Mouse (Mus musculus) G1E (cell line): ENCODE data around the gene Cd247. TPM values are rescaled to one million over a fixed set of nuclear protein-coding genes. Genes with fewer than 3 reads are reported as not detected.

Source experiments
- ATAC-seq: 2 replicates; pipeline ENCODE4 v1.8.0; 2016; ENCODE audit warnings: mild to moderate bottlenecking; ENCODE audit not compliant: insufficient number of reproducible peaks, poor library complexity, low FRiP score, severe bottlenecking; ENCODE audit errors: extremely low read depth
- DNase-seq: peaks from one replicate; pipeline ENCODE4 v3.0.0; 2012; ENCODE audit warnings: low spot score
- H3K27me3 ChIP-seq: 2 replicates; pipeline ENCODE4 v1.6.1; 2012; ENCODE audit warnings: mild to moderate bottlenecking, low read length, inconsistent platforms; ENCODE audit not compliant: insufficient read depth
- H3K36me3 ChIP-seq: replicated peaks from 2 replicates; pipeline ENCODE3; 2012; ENCODE audit warnings: mild to moderate bottlenecking, inconsistent platforms
- H3K4me1 ChIP-seq: 2 replicates; pipeline ENCODE4 v1.6.1; 2012; ENCODE audit warnings: low read depth, low read length, inconsistent platforms, mixed read lengths; ENCODE audit not compliant: insufficient read depth
- H3K4me3 ChIP-seq: 2 replicates; pipeline ENCODE4 v1.5.1; 2012; ENCODE audit warnings: low read depth, mild to moderate bottlenecking, inconsistent platforms, low read length, moderate library complexity, mixed read lengths
- H3K9me3 ChIP-seq: replicated peaks from 2 replicates; pipeline ENCODE4 v1.6.1; 2012; ENCODE audit warnings: inconsistent platforms
- CTCF ChIP-seq: IDR thresholded peaks from 2 replicates; pipeline ENCODE4 v1.5.1; 2012; ENCODE audit warnings: low read depth, low read length, inconsistent platforms, mixed read lengths
- GATA1 ChIP-seq: IDR thresholded peaks from 2 replicates; pipeline ENCODE4 v1.6.1; 2012; ENCODE audit warnings: borderline replicate concordance, low read length, inconsistent platforms, mixed read lengths
- GATA2 ChIP-seq: IDR thresholded peaks from 2 replicates; pipeline ENCODE4 v1.6.1; 2012; ENCODE audit warnings: low read depth, low read length, inconsistent platforms, borderline replicate concordance
- POLR2AphosphoS5 ChIP-seq: IDR thresholded peaks from 2 replicates; pipeline ENCODE4 v1.6.1; 2012; ENCODE audit warnings: low read depth, low read length, inconsistent platforms; ENCODE audit not compliant: insufficient replicate concordance
- TAL1 ChIP-seq: conservative IDR thresholded peaks from 2 replicates; pipeline ENCODE4 v1.6.1; 2012; ENCODE audit warnings: low read depth, low read length, inconsistent platforms, mixed read lengths
- polyA plus RNA-seq: library from polyadenylated mRNA; stranded (reverse); fragments of >175 nt; gene quantifications from 2 replicates; pipeline ENCODE4 v1.2.3, GENCODE M21; 2012
- total RNA-seq, 2 experiments: library from RNA; stranded (forward) in 1 of 2; stranded (reverse) in 1 of 2; fragments of 200-1000 nt in 1 of 2; fragments of >200 nt in 1 of 2; fragmentation: Nextera tagmentation in 1 of 2; gene quantifications; 2 replicates each; pipeline ENCODE4 v1.2.3; 2014 to 2017

The Cd247 gene
- total and polyA plus RNA-seq, 3 experiments, result 0.96 to 3.3 (median 1.4) TPM

DNA sequence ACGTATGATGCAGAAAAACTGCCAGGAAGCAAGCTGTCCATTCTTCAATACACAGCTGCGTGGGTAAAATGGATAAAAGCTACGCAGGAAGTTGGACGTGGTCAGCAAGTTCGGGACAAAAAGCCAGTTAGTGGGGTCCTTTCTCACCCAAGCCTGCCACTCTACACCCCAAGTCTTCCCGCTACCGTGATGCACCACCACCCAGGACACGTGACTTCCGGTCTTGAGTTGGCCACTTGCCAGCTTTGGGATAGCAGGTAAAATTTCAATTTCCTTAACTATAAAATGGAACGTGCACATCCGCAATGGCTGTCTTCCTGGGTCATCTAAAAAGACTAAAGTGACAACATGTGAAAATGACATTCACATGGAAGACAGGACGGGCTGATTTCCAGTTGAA lies 6.6 kb upstream of the Cd247 start:
- no peak for TF ChIP-seq GATA2
- no peak for TF ChIP-seq POLR2AphosphoS5
- TF ChIP-seq CTCF, result no peak
- TF ChIP-seq TAL1, result no peak
- TF ChIP-seq GATA1, result no peak
- no peaks in the 10 kb centered on the region for H3K36me3 ChIP-seq
- peaks cover 22% of the 10 kb centered on the region for H3K4me1 ChIP-seq
- H3K4me3 ChIP-seq, result no peak overlapping the region
- no peak for DNase-seq
- H3K27me3 ChIP-seq, result no peaks in the 10 kb centered on the region
- ATAC-seq, result no peak
- no peaks in the 10 kb centered on the region for H3K9me3 ChIP-seq

DNA sequence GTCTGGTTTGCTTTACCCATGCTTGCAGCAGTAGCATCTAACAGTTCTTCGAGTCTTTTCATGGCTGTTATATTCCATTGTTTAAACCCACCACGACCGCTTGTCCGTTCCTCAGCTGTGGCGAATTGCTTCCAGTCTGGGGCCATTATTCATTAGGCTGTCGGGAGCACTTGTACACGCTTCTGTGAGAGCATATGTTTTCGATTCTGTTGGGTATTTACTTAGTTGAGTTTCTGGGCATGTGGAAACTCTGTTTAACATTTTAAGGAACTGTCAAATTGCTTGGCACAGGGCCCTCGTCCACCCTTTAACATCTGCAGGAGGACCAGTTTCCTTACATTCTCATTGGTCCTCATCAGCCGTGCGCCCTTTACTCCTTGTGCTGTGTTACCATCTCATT lies 2.2 kb upstream of the Cd247 start:
- TF ChIP-seq GATA1 (no peak), CTCF (no peak), GATA2 (no peak), TAL1 (no peak), POLR2AphosphoS5 (no peak)
- ATAC-seq, result no peak

DNA sequence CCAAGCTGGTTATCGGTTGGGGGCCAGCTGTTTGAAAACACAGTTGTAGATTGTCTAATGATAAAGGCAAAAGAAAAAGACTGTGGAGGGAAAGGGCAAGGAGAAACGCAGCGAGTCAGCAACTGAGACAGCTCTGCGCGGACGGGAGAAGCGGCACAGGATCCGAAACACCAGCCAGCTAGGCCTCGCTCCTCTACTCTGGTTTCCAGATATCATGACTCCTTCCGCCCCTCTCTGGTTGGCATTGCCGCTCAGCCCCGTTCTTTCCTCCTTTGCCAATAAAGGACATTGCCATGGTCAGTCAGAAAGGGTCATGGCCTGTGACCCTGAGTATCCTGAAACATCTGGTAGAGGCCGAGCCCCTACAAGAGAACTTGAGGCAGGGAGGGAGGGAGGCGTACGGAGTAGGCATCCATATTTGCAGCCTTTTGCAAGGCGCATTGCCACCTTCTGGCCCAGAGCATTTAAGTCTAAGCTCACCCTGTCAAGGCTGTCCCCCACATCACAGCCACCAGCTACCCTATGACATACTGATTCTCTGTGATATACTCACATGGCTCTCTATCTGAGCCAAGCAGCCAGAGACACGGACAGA lies 682 bp downstream of the Cd247 start:
- H3K4me1 ChIP-seq, result peaks cover 22% of the 10 kb centered on the region
- H3K9me3 ChIP-seq, result no peaks in the 10 kb centered on the region
- TF ChIP-seq CTCF, result no peak
- TF ChIP-seq POLR2AphosphoS5, result no peak
- no peak for TF ChIP-seq GATA1
- no peak for TF ChIP-seq GATA2
- TF ChIP-seq TAL1, result no peak
- no peaks in the 10 kb centered on the region; the same call in 1 of the 2 replicates for H3K27me3 ChIP-seq
- H3K36me3 ChIP-seq, result no peaks in the 10 kb centered on the region
- no peak for DNase-seq
- no peak overlapping the region; the same call in 1 of the 2 replicates for H3K4me3 ChIP-seq
- ATAC-seq, result no peak; the same call in 1 of the 2 replicates

More for the DNA sequence above, 2.2 kb upstream of the Cd247 start:
- DNase-seq, result no peak
- Histone ChIP-seq H3K9me3 (no peaks in the 10 kb centered on the region), H3K36me3 (no peaks in the 10 kb centered on the region), H3K27me3 (no peaks in the 10 kb centered on the region; the same call in 1 of the 2 replicates), H3K4me3 (no peak overlapping the region), H3K4me1 (peaks cover 29% of the 10 kb centered on the region)

DNA sequence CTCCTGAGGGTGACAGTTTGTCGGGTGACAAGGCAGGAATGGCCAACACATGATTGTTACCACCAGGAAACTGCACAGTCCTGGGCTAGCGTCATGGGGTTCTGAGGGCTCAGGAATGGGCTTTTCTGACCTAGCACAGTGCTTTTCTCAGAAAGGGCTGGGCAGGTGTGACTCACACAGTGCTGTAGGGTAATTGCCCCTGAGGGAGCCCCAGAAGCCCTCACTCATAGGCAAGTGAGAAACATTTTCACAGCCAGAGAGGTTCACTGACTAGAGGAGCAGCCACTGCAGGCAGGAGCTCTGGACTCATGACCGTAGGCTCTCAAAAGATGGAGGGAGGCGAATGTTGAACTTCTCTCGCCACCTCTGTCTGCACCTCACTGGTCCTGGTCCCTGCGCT lies 1.5 kb downstream of the Cd247 start:
- Histone ChIP-seq H3K9me3 (no peaks in the 10 kb centered on the region), H3K4me1 (peaks cover 22% of the 10 kb centered on the region), H3K4me3 (no peak overlapping the region), H3K27me3 (no peaks in the 10 kb centered on the region; the same call in 1 of the 2 replicates), H3K36me3 (no peaks in the 10 kb centered on the region)
- TF ChIP-seq CTCF (no peak), TAL1 (no peak), GATA1 (no peak), POLR2AphosphoS5 (no peak), GATA2 (no peak)
- DNase-seq (no peak), ATAC-seq (no peak)

DNA sequence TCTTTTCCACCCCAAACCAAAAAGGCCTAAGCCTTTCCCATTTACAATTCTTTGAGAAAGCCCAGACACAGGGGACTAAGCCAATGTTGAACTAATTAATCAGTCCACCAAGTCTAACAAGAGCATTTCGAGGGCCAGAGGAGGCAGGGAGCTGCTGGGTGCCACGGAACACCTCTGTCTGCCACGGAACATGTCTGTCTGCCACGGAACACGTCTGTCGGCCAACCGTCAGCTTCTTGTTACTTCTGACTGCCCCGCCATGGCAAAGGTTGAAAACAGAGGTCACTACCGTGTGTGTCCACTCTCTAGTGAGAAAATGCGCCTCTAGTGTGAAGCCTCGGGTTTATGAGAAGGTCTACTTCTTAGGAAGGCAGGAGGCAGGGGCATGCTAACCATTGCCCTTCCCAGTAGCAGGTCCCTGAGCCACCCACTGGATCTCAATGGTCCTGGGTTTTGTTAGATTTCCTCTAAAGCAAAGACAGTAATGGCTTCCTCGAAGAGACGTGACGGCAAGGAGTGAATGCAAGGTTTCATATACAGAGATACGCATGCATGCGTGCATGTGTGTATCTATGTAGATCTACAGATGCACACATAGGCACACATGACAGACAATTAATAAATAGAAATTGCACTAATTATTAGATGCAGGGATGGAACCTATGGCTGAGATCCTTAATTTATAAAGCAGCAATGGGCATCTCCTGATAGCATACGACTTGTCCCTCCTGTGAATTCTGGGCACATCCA lies 2.2 kb downstream of the Cd247 start:
- peaks cover 22% of the 10 kb centered on the region for H3K4me1 ChIP-seq
- TF ChIP-seq GATA1 (no peak), POLR2AphosphoS5 (no peak), CTCF (no peak), GATA2 (no peak), TAL1 (no peak)
- H3K9me3 ChIP-seq, result no peaks in the 10 kb centered on the region
- DNase-seq, result no peak
- H3K36me3 ChIP-seq, result no peaks in the 10 kb centered on the region
- peaks cover under 1% of the 10 kb centered on the region; the same call in 1 of the 2 replicates for H3K27me3 ChIP-seq
- H3K4me3 ChIP-seq, result no peak overlapping the region
- no peak for ATAC-seq

DNA sequence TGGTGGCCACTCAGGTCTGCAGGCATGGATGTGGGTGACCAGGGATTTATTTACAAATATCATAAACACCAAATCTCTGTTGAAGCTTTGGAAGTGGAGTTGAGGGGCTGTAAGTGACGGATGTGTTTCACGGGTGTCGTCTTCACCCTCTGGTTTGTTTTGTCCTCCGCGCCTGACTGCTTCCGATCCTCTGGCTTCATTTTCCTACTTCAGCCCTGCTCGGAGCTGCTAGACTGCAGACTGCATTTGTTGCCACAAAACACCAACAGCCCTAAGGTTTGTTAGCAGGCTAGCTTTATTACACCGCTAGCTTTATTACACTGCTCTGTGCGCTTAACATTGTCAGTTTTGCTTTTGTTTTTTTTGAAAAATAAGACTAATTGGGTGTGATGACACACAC lies 2.9 kb downstream of the Cd247 start:
- Histone ChIP-seq H3K4me1 (peaks cover 22% of the 10 kb centered on the region), H3K4me3 (no peak overlapping the region), H3K36me3 (no peaks in the 10 kb centered on the region), H3K27me3 (peaks cover 2% of the 10 kb centered on the region; the same call in 1 of the 2 replicates), H3K9me3 (no peaks in the 10 kb centered on the region)
- TF ChIP-seq GATA2, result no peak
- no peak for TF ChIP-seq TAL1
- TF ChIP-seq GATA1, result no peak
- no peak for TF ChIP-seq POLR2AphosphoS5
- no peak for TF ChIP-seq CTCF
- no peak for ATAC-seq
- DNase-seq, result no peak
